Mouse (Mus musculus) thymus, postnatal 0 days (tissue): ENCODE measurements at regions not wholly inside any gene's neighbourhood (a gene's known extent, or its start where the extent isn't known, plus 50 kb on each side); places are given as distances from the start of the nearest gene placed in this dataset.
A peak's percentile ranks its signal among the peaks of the same experiment; 100 is the strongest.

Experiments
- DNase-seq: peaks from one replicate; pipeline ENCODE4 v3.0.0-alpha.2; 2015; ENCODE audit warnings: low spot score

DNA sequence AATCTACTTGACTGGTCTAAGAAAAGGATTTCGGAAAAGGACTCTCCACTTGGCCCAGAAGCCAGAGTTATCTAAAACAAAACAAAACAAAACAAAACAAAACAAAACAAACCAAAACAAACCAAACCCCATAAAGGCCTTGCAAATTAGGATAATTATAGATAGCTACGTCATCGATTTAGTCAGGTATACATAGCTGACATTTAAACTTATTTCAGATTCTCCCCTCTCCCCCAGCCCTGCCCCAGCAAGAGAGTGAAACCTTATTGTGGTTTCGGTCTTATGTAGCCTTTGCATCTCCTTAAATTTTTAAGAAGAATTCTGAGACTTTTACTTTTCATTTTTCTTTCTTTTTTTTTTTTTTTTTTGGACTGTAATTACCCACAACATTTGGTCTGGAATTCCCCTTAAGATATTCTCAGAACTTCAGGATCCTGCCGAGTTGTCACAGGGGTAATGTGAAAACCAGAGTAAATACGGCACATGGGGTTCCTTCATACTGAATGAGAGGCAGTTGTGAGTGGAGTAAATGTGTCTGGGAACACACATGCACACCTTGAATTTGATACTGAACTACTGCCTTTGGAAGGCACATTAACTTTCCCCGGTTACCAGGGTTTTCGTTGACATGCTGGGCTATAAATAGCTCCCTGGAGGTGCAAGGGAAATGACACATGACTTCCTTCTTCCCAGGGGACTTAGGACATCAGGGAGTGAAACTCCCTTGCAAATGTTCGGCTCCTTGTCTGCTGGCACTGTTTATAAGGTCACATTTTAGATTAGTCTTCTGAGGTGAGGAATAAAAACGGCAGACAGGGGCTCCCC is 94.8 kb upstream of the Rap1b start:
- no peak for DNase-seq

DNA sequence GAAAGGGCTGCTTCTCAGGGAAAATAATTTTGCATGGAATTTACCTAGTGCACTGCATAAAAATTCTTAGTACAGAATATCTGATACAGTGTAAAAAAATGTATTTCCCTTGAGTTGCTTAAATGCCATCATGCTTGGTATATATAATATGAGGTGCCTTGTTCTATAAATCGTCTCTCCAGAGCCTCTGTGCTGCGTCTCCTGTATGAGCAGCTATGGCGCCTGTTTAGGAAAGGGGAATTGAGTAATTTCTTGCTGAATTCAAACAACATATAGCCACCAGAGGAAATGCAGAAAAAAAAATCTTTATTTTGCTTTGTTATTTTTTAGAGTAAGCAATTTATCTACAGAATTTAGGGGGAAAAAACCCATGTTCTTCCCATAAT is 95.4 kb upstream of the Rap1b start:
- DNase-seq = no peak

DNA sequence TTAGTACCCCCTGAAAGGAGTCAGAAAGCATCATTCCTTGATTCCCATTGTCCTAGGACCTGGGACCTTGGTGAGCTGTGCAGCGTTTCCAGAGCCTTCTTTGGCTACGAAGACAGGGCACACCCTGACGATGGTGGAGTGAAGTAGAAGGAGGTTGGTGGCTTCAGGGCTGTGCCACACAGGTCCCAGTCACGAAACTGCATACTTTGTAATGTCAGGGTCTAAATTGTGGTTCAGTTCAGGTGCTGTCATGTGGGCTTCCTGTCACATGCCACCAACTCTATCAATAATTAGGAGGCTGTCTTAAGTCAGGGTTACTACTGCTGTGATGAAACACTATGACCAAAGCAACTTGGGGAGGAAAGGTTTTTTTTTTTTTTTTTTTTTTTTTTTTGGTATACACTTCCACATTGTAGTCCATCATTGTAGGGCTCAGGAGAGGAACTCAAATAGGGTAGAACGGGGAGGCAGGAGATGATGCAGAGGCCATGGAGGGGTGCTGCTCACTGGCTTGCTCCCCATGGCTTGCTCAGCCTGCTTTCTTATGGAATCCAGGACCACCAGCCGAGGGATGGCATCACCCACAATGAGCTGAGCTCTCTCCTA is 98.0 kb upstream of the Rap1b start:
- peak; percentile 14 for DNase-seq

DNA sequence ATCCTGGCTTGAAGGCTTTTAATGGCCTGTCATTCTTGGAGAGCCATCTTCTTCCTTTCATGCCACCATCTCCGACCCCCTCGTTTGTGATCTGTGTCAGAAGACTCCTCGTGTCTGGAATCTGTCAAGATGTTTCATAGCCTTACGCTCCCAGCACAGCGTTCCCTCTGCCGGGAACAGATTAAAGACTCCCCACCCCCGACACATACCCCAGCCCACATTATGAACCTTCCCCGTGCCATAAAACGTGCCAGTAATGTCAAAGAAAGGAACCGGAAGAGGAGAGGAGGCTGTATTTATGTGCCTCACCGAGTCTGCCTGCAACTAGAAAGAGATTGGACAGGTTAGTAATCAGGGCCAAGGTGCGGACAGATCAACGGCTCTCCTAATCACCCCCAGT is 101.4 kb upstream of the Rap1b start:
- no peak for DNase-seq

DNA sequence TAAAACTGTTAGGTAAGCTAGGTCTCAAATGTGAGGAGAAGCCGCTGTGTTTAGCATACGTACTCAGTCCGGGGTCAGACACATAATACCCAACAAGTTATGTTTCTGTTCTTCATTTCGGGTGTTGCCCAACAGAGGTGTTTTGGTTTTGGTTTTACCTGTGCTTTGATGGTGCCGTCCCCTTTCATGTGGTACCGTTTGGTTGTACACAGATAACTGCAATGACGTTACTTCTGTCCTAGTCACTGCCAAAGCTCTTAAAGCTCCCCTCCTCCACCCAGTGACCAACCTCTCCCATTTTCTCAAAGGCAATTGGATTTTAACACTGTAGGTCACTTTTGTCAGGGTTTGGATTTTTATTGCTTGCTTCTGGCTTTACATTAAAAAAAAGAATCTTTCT is 102.1 kb upstream of the Rap1b start:
- DNase-seq = peak; percentile 60

DNA sequence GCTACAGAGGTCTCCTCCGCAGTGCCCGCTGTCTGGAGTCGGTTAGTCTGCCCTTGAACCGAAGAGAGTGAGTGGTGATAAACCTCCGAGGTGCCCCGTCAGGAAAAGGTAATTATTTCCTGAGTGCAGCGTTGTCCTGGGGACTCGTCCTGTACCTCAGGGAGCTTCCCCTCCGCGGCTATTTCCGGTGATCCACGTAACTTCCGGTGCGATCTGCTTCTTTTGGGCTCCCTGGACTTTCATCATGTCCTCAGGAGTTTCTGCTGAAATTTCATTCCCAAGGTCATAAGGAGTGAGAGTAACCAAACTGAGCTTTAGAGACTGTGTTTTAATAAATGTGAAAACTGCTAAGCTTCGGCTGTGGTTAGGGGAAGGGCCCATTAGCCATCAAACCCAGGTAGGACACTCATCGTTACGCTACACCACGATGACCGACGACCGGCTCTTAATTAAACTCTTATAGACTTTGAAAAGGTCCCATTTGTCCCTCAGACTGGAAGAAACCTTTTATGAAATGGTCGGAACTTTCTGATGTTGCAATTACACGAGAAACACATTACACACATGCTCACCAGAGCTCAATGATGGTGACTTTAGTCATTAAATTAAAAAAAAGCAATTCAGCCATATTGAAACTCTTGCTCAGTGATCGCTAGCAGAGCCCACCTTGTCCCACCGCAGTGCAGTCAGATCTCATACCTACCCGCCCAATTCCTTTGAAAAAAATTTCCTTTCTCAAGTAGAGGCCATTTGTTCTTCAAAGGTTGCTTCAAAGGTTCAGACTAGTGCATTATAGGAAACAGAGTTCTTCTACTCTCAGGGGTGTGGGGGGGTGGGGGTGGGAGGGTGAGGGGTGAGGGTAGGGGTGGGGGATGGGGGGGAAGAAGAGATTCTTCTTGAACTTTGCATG is 106.5 kb upstream of the Rap1b start:
- DNase-seq = peak; percentile 73

DNA sequence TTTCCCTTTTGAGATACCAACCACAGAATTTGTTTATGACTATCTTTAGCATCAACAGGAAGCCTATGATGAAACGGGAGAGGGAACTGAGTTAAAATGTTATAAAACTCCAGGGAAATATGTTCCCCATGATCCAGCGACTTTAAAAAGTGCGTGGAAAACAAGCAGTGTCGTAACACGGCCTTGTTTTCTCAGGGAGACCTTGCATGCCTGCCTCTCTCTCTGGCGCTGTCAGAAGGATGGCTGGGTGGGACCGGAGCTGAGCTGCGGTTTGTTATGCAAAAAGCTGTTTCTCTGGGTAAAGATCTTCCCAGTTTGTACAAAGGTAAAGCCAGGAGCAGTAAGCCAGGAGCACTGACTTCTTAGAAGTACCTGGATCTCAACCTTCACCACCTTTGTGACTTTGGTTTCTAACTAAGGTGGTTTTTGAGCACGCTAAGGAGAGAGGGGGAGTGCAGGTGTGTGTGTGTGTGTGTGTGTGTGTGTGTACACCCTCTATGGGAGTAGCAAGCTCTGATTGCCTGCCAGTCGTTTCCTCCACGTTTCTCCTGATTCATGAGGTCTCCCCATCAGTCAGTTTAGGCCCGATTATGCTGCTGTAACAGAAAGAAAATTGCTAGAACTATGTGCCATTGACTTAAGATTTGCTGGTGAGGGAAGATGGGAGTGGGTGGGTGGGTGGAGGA is 107.3 kb upstream of the Rap1b start:
- peak; percentile 71 for DNase-seq

DNA sequence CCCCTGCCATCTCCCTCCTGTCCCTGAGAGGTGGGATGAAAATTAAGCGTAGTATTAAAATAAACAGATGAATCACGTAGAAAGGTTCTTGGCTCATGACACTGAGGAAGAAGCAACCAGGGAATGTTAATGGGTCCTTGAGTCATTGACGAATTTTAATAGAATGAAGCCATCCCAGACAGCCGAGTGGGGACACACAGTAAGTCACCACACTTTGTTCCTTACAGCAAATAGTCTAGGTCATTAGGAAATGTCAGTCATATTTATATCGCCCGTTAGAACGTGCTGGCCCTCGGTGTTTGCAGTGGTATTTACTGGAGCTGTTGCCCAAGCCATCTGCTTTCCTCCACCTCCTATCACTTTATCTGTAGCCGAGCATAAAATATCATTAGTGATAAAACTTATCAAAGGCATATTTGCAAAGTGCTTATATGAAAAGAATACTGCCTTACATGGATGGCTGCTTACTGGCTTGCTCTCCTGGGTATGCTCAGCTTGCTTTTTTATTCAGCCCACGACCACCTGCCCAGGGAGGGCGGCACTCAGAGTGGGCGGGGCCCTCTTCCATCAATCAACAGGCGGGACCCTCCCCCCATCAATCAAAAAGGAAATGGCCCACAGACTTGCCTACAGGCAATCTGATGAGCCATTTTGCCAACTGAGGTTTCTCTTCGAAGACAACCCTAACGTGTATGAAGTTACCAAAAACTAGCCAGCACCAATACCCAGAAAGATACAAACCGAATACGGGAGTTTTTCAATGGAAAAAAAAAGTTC is 110.5 kb upstream of the Rap1b start:
- DNase-seq = no peak

DNA sequence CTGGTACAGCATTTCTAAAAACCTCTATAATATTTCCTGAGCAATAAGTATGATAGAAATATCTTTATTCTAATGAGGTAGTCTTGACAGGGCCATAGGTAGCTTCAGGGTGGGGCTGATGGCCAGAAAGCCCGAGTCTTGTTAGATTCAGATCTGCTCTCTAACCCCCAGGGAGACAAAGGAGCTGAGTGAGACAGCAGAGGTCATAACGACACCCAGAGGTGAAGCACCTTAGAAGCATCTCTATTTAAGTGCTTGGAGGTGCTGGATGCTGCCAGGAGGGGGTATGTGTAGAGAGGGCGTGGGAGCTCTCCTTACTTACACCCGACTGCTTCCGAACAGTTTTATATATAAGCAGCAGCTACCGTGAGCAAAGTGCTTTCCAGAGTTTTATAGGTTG is 128.9 kb upstream of the Rap1b start:
- DNase-seq = no peak

DNA sequence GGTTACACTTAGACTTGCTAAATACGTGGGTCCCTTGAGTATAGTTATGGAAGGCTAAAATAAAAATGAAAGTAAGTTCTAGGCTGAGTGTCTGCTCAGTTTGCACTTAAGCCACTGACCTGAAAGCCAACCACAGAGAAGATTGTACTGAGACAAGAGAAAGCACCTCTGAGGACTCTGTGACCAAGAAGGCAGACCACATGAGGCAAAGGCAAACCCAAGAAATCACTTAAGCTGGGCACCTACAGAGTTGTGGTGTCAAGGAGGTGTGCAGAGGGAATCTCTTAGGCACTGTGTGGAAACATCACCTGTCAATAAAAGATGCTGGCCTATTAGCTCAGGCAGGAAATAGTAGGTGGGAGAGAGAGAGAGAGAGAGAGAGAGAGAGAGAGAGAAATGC is 129.6 kb upstream of the Rap1b start:
- DNase-seq = no peak

DNA sequence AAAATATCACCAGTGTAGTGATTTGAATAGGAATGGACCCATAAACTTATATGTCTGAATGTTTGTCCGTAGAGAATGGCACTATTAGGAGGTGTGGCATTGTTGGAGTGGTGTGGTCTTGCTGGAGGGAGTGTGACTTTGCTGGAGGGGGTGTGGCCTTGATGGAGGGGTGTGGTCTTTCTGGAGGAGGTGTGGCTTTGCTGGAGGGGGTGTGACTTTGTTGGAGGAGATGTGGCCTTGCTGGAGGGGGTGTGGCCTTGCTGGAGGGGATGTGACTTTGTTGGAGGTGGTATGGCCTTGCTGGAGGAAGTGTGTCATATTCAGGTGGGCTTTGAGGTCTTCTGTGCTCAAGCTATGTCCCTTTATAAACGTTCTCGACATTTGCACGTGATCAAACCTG is 133.3 kb upstream of the Rap1b start:
- no peak for DNase-seq

DNA sequence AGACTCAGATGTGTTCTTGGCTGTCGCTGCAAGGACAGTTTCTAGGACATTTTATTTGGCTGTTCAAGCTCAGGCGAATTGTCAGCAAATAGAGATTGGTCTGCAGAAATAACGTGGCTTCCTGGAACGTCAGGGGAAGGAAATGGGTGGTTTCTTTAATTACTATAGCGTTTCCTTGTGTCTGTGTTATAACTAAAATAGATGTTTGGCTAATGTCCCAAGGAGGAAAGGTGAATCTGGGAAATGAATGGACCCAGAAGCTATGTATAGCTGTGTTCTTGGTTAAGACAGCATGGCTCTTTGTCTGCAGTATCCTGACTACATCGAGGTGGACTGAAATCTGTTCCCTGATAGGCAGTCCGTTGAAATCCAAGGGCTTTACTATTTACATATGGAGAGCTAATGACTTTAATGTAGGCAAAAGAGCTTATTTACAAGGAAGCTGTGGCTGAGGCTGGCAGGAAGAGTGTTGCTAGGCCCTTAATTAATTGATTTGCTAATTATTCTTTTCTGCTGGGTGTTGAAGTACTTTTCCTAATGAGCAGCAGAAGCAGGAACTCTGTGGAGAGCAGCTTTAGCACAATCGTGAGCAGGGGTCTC is 136.9 kb upstream of the Rap1b start:
- peak; percentile 31 for DNase-seq

DNA sequence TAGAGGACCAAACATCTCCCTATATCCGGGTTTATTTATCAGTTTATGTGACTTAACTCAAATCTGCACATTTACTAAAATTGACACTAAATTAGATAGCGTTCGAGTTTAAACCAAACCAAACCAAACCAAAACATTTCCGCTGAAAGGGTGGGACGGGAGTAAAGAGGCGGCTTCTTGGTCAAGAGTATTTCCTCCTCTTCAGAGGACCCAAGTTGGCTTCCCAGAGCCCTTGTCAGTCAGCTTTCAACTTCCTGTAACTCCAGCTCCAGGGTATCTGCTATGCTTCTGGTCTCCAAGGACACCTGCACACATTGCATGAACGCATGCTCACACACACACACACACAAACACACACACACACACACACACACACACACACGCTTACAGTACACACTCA is 137.4 kb upstream of the Rap1b start:
- peak; percentile 14 for DNase-seq

DNA sequence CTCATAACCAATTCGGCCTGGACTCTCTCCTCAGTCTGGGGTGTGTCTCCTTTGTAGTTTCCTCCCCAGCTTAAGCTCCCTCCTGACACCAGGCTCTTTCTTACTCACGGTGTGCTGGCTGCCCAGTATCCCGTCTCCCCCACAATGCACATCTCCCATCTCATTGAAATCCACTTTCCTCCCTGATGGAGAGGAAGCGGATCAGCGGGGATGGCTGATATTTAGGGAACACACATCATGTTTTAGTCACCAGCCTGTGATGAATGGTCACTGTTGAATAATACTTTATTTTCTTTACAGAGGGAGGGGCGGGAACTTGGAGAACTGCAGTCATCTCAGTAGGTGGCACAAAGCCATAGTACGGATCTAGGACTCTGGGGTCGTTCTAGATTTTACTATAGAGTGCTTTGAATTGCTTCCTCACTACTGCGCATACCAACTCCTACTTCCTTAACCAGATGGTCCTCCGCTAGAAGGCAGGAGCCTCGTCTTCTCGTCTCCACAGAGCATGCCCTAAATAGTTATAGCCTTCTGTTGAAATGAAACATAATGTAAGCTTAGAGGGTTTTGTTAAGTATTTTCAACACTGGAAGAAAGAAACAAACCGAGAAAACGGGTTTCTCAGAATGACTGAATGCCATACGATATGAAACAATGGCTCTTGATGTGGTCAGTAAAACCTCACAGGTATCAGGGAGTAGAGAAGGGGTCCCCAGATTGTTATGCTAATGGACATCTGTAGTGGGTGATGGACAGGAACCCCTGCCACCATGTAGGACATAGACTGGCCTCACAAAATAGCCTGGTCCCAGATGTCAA is 139.2 kb upstream of the Rap1b start:
- no peak for DNase-seq

DNA sequence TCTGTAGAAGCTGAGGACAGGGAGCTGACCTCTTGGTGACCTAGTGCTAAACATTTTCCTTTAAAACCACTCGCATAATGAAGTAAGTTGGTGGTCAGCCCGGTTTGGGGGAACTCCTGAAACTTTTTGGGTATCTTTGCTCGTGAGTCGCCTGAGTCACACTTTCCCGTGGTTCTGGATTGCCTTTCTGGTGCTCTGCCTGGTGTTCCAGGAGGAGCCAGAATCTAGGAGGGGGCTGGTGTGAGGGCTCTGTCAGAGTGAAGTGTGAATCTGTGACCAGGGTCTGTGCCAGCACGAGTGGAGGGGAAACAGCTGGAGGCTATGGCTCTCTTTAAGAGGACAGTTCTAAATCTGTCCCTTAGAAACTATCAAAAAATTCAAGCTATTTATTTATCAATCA is 141.8 kb upstream of the Rap1b start:
- DNase-seq = no peak

DNA sequence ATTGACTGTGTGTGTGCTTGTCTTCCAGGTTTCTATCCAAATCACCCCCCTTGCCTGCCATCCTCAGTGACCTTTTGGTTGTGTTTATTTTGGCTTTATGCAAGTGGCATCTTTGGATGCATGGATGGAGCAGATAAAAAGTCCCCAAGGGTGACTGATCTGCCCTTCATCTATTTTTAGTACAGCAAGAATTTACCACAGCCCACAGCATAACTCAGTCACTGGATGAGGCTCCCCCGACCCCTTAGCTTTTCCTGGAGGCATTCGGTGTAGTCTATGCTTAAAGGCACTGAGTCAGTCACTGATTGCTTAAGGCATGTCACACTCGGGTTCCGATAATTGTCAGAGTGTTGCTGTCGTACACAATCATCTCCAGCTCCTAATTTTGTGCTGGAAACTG is 142.2 kb upstream of the Rap1b start:
- no peak for DNase-seq

DNA sequence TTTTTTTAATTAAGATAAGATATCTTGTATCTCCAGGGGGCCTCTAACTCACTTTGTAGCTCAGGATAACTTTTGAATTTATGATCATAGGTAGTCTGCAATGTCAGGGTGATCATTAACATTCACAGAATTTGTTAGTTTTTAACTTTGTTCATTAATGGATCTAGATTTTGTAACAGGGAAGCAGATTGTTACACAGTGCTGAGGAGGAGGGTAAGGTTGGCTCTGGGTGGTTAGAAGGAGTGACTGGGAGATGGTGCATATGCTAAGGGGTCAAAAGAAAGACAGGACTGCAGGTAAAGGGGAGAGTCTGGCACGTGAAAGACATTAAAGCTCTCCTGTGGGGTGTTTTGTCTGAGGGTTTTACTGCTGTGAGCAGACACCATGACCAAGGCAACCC is 145.3 kb upstream of the Rap1b start:
- no peak for DNase-seq

DNA sequence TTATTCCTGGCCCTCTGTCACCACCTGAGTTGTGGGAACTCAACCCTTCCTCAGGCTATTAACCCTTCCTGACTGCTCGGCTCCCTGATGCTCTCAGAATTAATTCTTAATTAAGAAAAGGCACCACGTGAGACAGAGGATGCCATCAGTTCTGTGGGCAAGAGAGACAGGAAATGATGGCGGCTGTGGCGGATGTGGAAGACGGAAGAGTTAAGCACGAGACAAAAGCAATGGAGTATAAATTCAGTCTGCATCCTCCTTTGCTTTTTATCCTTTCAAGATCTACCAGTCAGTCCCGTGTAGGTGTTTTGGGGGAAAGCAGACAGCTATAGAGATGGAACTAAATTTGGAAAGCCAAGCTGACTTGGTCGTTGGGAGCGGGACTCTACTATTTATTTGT is 146.5 kb upstream of the Rap1b start:
- peak; percentile 30 for DNase-seq

DNA sequence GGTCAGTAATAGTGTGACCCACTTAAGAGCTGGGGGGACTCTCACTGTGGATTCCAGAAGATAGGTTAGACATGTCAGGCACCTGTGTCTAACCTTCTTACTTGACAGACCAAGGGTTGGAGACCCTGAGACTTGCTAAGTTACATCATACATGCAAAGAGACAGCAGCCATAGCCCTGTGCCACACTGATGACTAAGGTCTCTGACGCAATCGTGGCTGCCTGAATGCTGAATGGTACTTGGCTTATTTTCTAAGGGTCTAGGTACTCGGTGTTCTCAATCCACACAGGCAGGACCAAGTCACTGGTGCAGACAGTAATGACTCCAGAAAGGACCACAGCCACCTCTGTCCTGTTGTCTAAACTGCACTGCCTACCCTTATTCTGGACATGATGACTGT is 147.8 kb upstream of the Mdm1 start:
- no peak for DNase-seq

DNA sequence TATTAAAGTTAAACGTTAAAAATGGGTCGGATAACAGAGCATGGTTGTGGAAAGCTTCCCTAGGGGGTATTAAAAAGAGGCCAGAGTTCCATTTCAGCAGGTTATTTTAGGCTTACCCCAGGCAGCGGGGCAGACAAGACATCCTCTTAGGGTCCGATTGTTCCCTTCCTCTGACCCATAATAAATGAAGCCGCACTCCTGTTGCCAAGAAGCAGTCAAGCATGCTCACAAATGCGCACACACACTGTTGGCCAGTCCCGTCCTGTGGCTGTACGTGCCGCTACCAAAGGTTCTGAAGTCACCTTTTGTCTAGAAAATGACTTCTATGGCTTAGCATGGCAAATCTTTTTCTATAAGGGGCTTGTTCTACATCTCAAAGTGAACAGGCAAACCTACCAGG is 146.8 kb upstream of the Mdm1 start:
- no peak for DNase-seq
